Mouse (Mus musculus) liver, adult (tissue): ENCODE results near the gene Mylk2.
A peak's percentile ranks its signal among the peaks of the same experiment; 100 is the strongest.

Experiments used
- GATA4 ChIP-seq: IDR thresholded peaks from 2 replicates; pipeline ENCODE4 v1.6.1; 2014; ENCODE audit warnings: mild to moderate bottlenecking, low read length; ENCODE audit not compliant: insufficient replicate concordance

Mylk2 gene

DNA sequence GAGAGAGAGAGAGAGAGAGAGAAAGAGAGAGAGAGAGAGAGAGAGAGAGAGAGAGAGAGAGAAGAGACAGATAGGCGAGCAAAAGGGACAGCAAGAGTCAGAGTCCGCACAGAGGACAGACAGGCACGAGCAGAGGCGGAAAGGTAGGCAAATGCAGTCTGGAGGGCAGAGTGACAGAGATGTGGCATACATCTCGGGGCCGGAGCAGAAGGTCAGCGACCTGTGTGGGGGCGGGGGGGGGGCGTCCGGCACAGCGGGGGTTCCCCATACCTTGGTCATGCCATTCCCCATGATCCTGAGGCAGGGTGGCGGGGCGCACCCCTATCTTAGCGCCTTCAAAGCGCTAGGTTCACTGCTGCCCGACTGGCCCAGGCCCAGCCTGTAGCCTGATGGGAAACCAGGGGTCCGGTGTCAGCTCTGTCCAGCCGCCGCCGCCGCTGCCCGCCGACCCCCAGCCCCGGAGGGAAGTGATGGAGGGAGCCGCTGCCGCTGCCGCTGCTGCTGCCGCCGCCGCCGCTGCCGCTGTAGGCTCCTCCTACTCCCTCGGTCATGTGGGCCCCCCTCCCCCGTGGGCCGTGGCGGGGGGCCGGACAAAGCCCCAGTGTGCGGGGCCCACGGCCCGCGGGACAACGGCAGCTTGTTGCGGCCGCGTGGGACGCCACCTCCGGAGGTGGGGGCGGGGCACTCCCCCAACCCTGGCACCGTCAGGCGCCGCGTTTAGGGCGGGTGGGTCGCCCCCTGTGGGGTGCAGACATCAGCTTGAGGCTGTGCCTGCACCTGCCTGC lies 40.1 kb downstream of the Mylk2 start, which contains the start of gene Dusp15:
Gene Dusp15, minus strand, starts transcription at position 634 of the 785 bp plus-strand sequence.
- TF ChIP-seq GATA4 = no peak

DNA sequence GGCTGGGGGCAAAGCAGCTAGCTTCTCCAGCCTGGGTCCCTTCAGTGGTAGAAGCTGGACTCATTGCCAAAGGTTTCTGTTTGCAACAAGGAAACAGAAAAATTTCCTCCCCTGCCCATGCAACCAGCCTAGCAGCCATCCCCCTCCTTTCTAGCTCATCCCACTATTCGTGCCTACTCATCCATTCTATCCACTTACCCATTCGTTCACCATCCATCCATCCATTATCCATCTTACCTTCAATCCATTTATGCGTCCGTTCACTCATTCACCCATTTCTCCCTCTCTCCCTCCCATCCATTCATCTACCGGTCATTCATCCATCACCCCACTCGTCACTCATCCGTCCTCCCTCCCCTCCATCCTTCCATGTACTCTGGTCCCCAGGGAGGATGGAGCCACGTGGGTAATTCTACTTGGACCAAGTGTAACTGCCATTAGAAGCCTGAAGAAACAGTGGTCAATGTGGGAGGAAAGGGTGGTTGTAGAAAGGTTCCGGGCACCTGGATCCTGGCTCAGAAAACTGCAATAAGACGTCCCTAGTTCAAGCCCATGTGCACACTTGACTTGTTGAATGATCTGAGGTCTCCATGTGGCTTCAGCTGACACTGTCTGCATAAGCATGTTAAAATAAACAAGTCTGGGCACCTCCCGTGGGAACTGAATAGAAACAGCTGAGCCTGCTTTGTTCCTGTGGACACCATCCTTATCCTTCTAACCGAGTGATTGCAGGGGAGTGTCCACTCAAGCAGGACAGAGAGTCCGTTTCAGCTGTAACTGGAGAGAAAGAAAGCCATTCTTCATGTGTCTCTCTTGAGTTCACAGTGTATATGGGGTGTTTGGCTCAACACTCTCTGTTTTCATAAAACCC lies 40.9 kb downstream of the Mylk2 start:
- no peak for TF ChIP-seq GATA4

DNA sequence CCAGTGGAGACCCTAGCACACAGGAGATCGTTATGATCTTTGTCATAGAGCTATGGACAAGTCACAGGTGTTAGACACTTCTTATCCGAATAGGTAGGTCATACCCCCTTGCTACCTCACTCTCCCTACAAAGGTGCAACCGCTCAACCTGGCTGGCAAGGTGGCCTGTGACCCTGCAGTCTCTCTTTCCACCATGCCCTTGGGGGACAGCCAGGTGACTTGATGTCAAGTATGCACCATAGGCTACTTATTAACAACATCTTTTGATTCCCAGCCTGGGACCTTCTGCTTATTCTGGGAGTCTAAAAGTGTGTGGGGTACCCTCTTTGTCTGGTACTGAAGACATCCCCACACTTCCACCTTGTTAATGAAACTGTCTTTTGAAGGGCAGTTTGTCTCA lies 47.0 kb downstream of the Mylk2 start:
- TF ChIP-seq GATA4 = no peak

DNA sequence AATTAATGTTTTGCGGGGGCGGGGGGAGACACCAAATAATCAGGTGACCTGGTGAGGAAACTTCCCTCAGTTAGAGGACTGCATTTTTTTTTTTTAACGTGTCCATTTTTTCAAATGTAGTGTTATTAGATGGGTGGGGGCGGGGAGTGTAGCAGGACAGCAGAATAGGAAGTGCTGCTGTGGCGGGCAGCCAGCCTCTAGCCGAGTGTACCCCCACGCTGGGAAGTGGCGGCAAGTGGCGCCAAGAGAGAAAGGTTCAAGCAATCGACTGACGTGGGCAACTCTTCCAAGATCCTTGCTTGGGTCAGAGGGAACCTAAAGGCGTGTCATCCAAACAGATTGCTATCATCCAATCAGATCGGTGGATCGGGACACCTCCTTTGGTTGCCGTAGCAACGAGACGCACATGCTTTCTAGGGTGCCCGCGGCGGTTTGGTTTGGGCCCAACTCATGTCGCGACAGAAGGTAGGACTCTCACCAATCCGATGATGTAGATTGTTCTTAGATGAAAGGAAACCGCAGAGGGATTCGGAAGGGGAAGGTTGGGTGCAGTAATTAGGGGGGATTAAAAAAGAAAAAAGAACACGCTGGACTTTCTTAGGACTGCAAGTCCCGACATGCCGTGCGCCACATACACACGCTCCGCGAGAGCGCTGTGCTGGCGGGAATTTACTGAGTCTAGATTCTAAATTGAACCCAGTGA lies 51.1 kb downstream of the Mylk2 start, which contains the start of gene Ttll9:
Gene Ttll9, plus strand, starts transcription at position 395 of the 703 bp plus-strand sequence.
- peak; percentile 23; the same call in 1 of the 2 replicates for TF ChIP-seq GATA4

DNA sequence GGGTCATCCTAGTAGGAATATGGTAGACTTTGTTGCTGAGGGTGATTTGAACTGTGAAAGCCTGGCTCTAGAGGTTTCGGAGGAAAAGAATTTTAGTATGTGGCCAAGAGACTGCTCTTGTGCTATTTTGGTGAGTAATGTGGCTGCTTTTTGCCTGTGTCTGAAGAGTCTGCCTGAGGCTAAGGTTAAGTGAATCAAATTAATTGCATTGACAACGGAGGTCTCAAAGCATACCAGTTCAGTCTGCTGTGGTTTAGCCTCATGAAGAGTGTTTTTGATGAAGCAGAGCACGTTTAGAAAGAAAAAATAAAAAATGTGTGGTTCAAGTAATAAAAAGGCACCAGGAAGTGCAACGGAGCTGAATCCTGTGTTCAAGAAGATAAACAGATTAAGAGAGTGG lies 54.4 kb downstream of the Mylk2 start:
- TF ChIP-seq GATA4 = no peak
